Mouse (Mus musculus): Measurements from ENCODE around the gene Fyn.

GRCm38 (mm10) chr10:39369502-39369931 lies 862 bp downstream of the Fyn start:
- TF ChIP-seq CTCF (IDR thresholded peaks at IDR 0.05; ENCODE audit: low read depth, low read length) (no peak), POLR2A (IDR thresholded peaks at IDR 0.05; ENCODE audit: borderline replicate concordance, low read depth, low read length) (0 out of 2 replicates have a peak, but pooled peaks have one; percentile 36)

Data from bone marrow macrophage, adult 2 months (primary cell).